Mouse (Mus musculus): ENCODE measurements around the gene Nudt16l1.

- TF ChIP-seq POLR2A (IDR thresholded peaks at IDR 0.05; ENCODE audit: low read depth, low read length), result no peak
- no peak for TF ChIP-seq CTCF (IDR thresholded peaks at IDR 0.05; ENCODE audit: extremely low read depth, insufficient read depth, insufficient read length, insufficient replicate concordance)
These were observed 24.8 kb downstream of the Nudt16l1 start for GRCm38 (mm10) chr16:4963346-4963745.

Data from spleen, adult 2 months (tissue).